Mouse (Mus musculus) testis, adult 2 months (tissue): ENCODE measurements around the gene Tmem129.
A peak's percentile ranks its signal among the peaks of the same experiment; 100 is the strongest.

Source experiments
- CTCF ChIP-seq: fragments of 200-500 bp; IDR thresholded peaks from 2 replicates; pipeline ENCODE4 v1.5.1; 2012; ENCODE audit warnings: low read depth, mild to moderate bottlenecking, inconsistent platforms, low read length, moderate library complexity; ENCODE audit not compliant: control insufficient read depth, insufficient read depth, insufficient replicate concordance
- POLR2A ChIP-seq: fragments of 200-500 bp; IDR thresholded peaks from 2 replicates; pipeline ENCODE4 v1.6.1; 2012; ENCODE audit warnings: low read depth, mild to moderate bottlenecking, inconsistent platforms, low read length, moderate library complexity; ENCODE audit not compliant: control insufficient read depth

GRCm38 (mm10) chr5:33657787-33658663 lies at the start of gene Tmem129, which contains the start of gene Tacc3:
- peak; percentile 94 for TF ChIP-seq POLR2A
- no peak for TF ChIP-seq CTCF
